In the genomic region with DNA sequence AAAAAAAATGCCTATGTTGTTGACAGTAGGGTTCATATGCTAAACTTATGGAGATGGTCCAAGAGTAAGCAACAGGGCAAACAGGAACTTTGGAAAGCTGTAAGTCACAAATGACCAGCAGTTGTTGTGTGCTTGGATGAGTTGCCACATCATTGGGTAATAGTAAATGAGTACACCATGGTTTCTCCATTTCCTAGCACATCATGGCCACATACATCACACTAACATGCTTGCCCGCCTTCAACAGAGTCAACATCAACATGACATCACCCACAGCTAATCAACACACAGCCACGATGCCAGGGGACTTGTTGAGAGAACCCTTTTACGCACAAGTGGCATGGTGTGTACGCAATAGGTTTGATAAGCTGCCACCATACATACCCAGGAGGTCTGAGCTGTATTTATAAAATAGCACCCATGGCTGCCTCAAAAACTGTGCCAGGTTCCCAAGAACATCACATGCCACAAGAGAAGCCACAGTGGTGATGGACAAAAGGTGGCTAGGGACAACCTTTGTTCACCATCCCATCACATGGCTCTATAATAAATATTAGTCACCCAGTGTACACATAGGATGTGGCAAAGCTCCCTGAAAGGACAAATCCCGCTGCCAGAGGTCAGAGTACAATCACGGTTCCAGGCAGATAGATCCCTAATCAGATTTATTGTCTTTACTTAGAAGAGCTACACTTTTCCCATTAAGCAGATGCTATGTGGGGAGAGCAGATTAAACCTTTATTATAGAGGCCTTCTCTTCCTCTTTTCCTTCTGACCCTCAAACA, we compare ENCODE assay signal across 22 mouse cellular contexts.
DNase-seq lines count a peak whose midpoint lies in the region; ATAC-seq and TF ChIP-seq lines count a peak whose summit lies in the region.
"Had no signal": no experiment of that assay in that cellular context is flagged by ENCODE, and none has a peak within 500 bp of the region (broad histone marks: within the 10 kb centered on the region; RNA-seq: fewer than 3 reads in every experiment).

No protein-coding gene starts in this region.

- 0 out of 2 replicates have a peak, but pooled peaks have one; percentile 62 for ATAC-seq in intestine, embryonic 14.5 days (replicated peaks; ENCODE audit: low FRiP score, low TSS enrichment, low read depth)
- ATAC-seq in intestine, embryonic 16.5 days: peak; percentile 97
- ATAC-seq in liver, embryonic 13.5 days (ENCODE audit: low read depth): peak; percentile 71
- ATAC-seq in liver, postnatal 0 days: peak; percentile 96
- ATAC-seq in kidney, embryonic 16.5 days (ENCODE audit: low FRiP score, low TSS enrichment): no peak
- ATAC-seq in midbrain, postnatal 0 days (ENCODE audit: low FRiP score): no peak
- ATAC-seq: forebrain, embryonic 14.5 days had no signal

- WGBS in intestine, embryonic 14.5 days: 69% methylated on average over 6 of the region's 6 CpGs
- WGBS in intestine, embryonic 16.5 days: 72% methylated on average over 6 of the region's 6 CpGs
- 55% methylated on average over 6 of the region's 6 CpGs for WGBS in liver, embryonic 13.5 days (ENCODE audit: insufficient replicate concordance)
- WGBS in liver, postnatal 0 days (ENCODE audit: insufficient replicate concordance): 62% methylated on average over 6 of the region's 6 CpGs
- WGBS in kidney, embryonic 16.5 days: 86% methylated on average over 6 of the region's 6 CpGs
- WGBS in midbrain, postnatal 0 days: 88% methylated on average over 6 of the region's 6 CpGs

- H3K4me2 ChIP-seq in intestine, embryonic 14.5 days (ENCODE audit: low read length): no peak overlapping the region
- H3K4me2 ChIP-seq in intestine, embryonic 16.5 days (ENCODE audit: low read depth, low read length): no peak overlapping the region
- H3K4me2 ChIP-seq in liver, embryonic 13.5 days: no peak overlapping the region
- H3K4me2 ChIP-seq in liver, postnatal 0 days (ENCODE audit: low read depth, low read length): no peak overlapping the region
- no peak overlapping the region for H3K4me2 ChIP-seq in kidney, embryonic 16.5 days (replicated peaks; ENCODE audit: low read depth, low read length)
- no peak overlapping the region for H3K4me2 ChIP-seq in midbrain, postnatal 0 days (ENCODE audit: low read depth, low read length, poor library complexity, severe bottlenecking)
- H3K4me2 ChIP-seq: embryonic facial prominence, embryonic 15.5 days; heart, embryonic 13.5 days had no signal

- H3K27ac ChIP-seq in intestine, embryonic 14.5 days (ENCODE audit: low read depth): no peak overlapping the region
- no peak overlapping the region for H3K27ac ChIP-seq in intestine, embryonic 16.5 days (ENCODE audit: low read length)
- H3K27ac ChIP-seq in liver, embryonic 13.5 days: no peak overlapping the region
- peak overlapping the region; percentile 90 for H3K27ac ChIP-seq in liver, postnatal 0 days (ENCODE audit: low read depth)
- no peak overlapping the region for H3K27ac ChIP-seq in kidney, embryonic 16.5 days (ENCODE audit: low read length)
- H3K27ac ChIP-seq in midbrain, postnatal 0 days (ENCODE audit: low read depth, low read length): no peak overlapping the region
- H3K27ac ChIP-seq: embryonic facial prominence, embryonic 15.5 days; forebrain, embryonic 10.5 days; gastrocnemius, adult 2 months; heart, embryonic 13.5 days had no signal

- no peaks in the 10 kb centered on the region for H3K36me3 ChIP-seq in intestine, embryonic 14.5 days (ENCODE audit: control insufficient read depth, insufficient read depth, low read length)
- H3K36me3 ChIP-seq in intestine, embryonic 16.5 days (ENCODE audit: control insufficient read depth, insufficient read depth, low read length): no peaks in the 10 kb centered on the region
- H3K36me3 ChIP-seq in liver, embryonic 13.5 days: no peaks in the 10 kb centered on the region
- no peaks in the 10 kb centered on the region for H3K36me3 ChIP-seq in liver, postnatal 0 days (replicated peaks; ENCODE audit: insufficient read depth, low read length)
- no peaks in the 10 kb centered on the region for H3K36me3 ChIP-seq in kidney, embryonic 16.5 days (ENCODE audit: insufficient read depth, low read length)
- H3K36me3 ChIP-seq in midbrain, postnatal 0 days (ENCODE audit: insufficient read depth, low read length): no peaks in the 10 kb centered on the region
- H3K36me3 ChIP-seq: embryonic facial prominence, embryonic 15.5 days; forebrain, embryonic 10.5 days; heart, embryonic 13.5 days had no signal

- no peak for DNase-seq in intestine, embryonic 14.5 days (ENCODE audit: low spot score)
- no peak for DNase-seq in liver, embryonic 13.5 days
- peak; percentile 55 for DNase-seq in liver, postnatal 0 days
- DNase-seq in left cerebral cortex, postnatal 10 days (ENCODE audit: extremely low spot score in 1 of 2, low spot score in 2 of 2): no peak
- no peak for DNase-seq in thymus, postnatal 0 days (ENCODE audit: low spot score)
- DNase-seq in midbrain, postnatal 0 days (ENCODE audit: low spot score): no peak
- DNase-seq: adrenal gland, adult 2 months; adrenal gland, postnatal 25 days; B cell, adult 2 months; cerebellum, adult 18-20 months; cerebellum, adult 9-11 months; gastrocnemius, adult 2 months; gastrocnemius, postnatal 25 days; heart, adult 11 months; heart, postnatal 36 days had no signal

- H3K9ac ChIP-seq in intestine, embryonic 14.5 days (ENCODE audit: low read length): no peak overlapping the region
- no peak overlapping the region for H3K9ac ChIP-seq in intestine, embryonic 16.5 days (ENCODE audit: low read depth, low read length)
- H3K9ac ChIP-seq in liver, embryonic 13.5 days: no peak overlapping the region
- H3K9ac ChIP-seq in liver, postnatal 0 days (replicated peaks): no peak overlapping the region
- H3K9ac ChIP-seq in kidney, embryonic 16.5 days (replicated peaks; ENCODE audit: low read length): no peak overlapping the region
- H3K9ac ChIP-seq in midbrain, postnatal 0 days (replicated peaks; ENCODE audit: low read length, poor library complexity, severe bottlenecking): no peak overlapping the region
- H3K9ac ChIP-seq: embryonic facial prominence, embryonic 15.5 days; heart, embryonic 13.5 days had no signal

- H3K27me3 ChIP-seq in intestine, embryonic 14.5 days (replicated peaks; ENCODE audit: control insufficient read depth, insufficient read depth, low read length): no peaks in the 10 kb centered on the region
- H3K27me3 ChIP-seq in intestine, embryonic 16.5 days (replicated peaks; ENCODE audit: control insufficient read depth, insufficient read depth, low read length): no peaks in the 10 kb centered on the region
- no peaks in the 10 kb centered on the region for H3K27me3 ChIP-seq in liver, embryonic 13.5 days
- H3K27me3 ChIP-seq in liver, postnatal 0 days (ENCODE audit: insufficient read depth, low read length): no peaks in the 10 kb centered on the region
- no peaks in the 10 kb centered on the region for H3K27me3 ChIP-seq in kidney, embryonic 16.5 days (ENCODE audit: insufficient read depth, low read length)
- no peaks in the 10 kb centered on the region for H3K27me3 ChIP-seq in midbrain, postnatal 0 days (ENCODE audit: insufficient read depth, low read length)
- H3K27me3 ChIP-seq: embryonic facial prominence, embryonic 15.5 days; heart, embryonic 13.5 days had no signal

- no peaks in the 10 kb centered on the region for H3K4me1 ChIP-seq in intestine, embryonic 14.5 days (replicated peaks; ENCODE audit: control insufficient read depth, insufficient read depth, low read length)
- H3K4me1 ChIP-seq in intestine, embryonic 16.5 days (ENCODE audit: control insufficient read depth, insufficient read depth, low read length): no peaks in the 10 kb centered on the region
- H3K4me1 ChIP-seq in liver, embryonic 13.5 days (replicated peaks): no peaks in the 10 kb centered on the region; the same call in 1 of the 2 replicates
- no peaks in the 10 kb centered on the region for H3K4me1 ChIP-seq in liver, postnatal 0 days (ENCODE audit: insufficient read depth)
- no peaks in the 10 kb centered on the region for H3K4me1 ChIP-seq in kidney, embryonic 16.5 days (ENCODE audit: insufficient read depth, low read length)
- H3K4me1 ChIP-seq in midbrain, postnatal 0 days (ENCODE audit: insufficient read depth, low read length): no peaks in the 10 kb centered on the region
- H3K4me1 ChIP-seq: forebrain, embryonic 10.5 days; heart, embryonic 13.5 days had no signal

- intact Hi-C loops in left cerebral cortex, postnatal 10 days (cut with DNase I): no loop called here

- TF ChIP-seq CTCF in liver, postnatal 0 days (IDR thresholded peaks at IDR 0.05; ENCODE audit: low read depth): no peak
- no peak for TF ChIP-seq CTCF in midbrain, postnatal 0 days (IDR thresholded peaks at IDR 0.05)

- no peak overlapping the region for H3K4me3 ChIP-seq in intestine, embryonic 14.5 days (ENCODE audit: low read depth, low read length)
- no peak overlapping the region for H3K4me3 ChIP-seq in intestine, embryonic 16.5 days (ENCODE audit: low read length)
- no peak overlapping the region for H3K4me3 ChIP-seq in liver, embryonic 13.5 days (replicated peaks)
- H3K4me3 ChIP-seq in liver, postnatal 0 days (ENCODE audit: low read depth, low read length): no peak overlapping the region
- no peak overlapping the region for H3K4me3 ChIP-seq in kidney, embryonic 16.5 days (ENCODE audit: low read length)
- H3K4me3 ChIP-seq in midbrain, postnatal 0 days (ENCODE audit: low read depth, low read length): no peak overlapping the region
- H3K4me3 ChIP-seq: embryonic facial prominence, embryonic 15.5 days; erythroblast, embryonic 14.5 days; forebrain, embryonic 10.5 days; gastrocnemius, adult 2 months; heart, embryonic 13.5 days had no signal

- no peaks in the 10 kb centered on the region; the same call in 1 of the 2 replicates for H3K9me3 ChIP-seq in intestine, embryonic 14.5 days (ENCODE audit: control insufficient read depth, low read length)
- H3K9me3 ChIP-seq in intestine, embryonic 16.5 days (ENCODE audit: control insufficient read depth, low read length): no peaks in the 10 kb centered on the region
- no peaks in the 10 kb centered on the region for H3K9me3 ChIP-seq in liver, embryonic 13.5 days (replicated peaks)
- no peaks in the 10 kb centered on the region for H3K9me3 ChIP-seq in liver, postnatal 0 days (ENCODE audit: low read length)
- no peaks in the 10 kb centered on the region for H3K9me3 ChIP-seq in kidney, embryonic 16.5 days (ENCODE audit: low read length)
- no peaks in the 10 kb centered on the region for H3K9me3 ChIP-seq in midbrain, postnatal 0 days (ENCODE audit: low read length)
- H3K9me3 ChIP-seq: embryonic facial prominence, embryonic 15.5 days; forebrain, embryonic 10.5 days had no signal

- peak; percentile 74 for TF ChIP-seq EP300 in liver, postnatal 0 days (IDR thresholded peaks at IDR 0.05; ENCODE audit: low read depth)

Comparison
In these comparisons a context has a peak if more than half of its experiments do, and no peak if none do; other contexts are left out.
1. ATAC-seq: peak in intestine, embryonic 14.5 days (single experiment), intestine, embryonic 16.5 days (single experiment), liver, embryonic 13.5 days (single experiment) and liver, postnatal 0 days (single experiment); none in kidney, embryonic 16.5 days (single experiment) and midbrain, postnatal 0 days (single experiment).